Mouse (Mus musculus) c-Kit-positive CD71-negative TER-119-negative erythroid progenitor cells, embryonic 14.5 days (primary cell): ENCODE results near the gene Suz12.
A peak's percentile ranks its signal among the peaks of the same experiment; 100 is the strongest.
"Not testable (repeated sequence)": the region's sequence is repeated elsewhere in the genome, so short reads cannot be mapped to it uniquely, and the experiment has no call there.

Experiments
- DNase-seq: peaks from one replicate; pipeline ENCODE4 v3.0.0-alpha.2; 2013; ENCODE audit warnings: low read depth

Suz12 gene

GRCm38 (mm10) chr11:79992035-79992591 is 793 bp upstream of the Suz12 start:
- DNase-seq: no peak

DNA sequence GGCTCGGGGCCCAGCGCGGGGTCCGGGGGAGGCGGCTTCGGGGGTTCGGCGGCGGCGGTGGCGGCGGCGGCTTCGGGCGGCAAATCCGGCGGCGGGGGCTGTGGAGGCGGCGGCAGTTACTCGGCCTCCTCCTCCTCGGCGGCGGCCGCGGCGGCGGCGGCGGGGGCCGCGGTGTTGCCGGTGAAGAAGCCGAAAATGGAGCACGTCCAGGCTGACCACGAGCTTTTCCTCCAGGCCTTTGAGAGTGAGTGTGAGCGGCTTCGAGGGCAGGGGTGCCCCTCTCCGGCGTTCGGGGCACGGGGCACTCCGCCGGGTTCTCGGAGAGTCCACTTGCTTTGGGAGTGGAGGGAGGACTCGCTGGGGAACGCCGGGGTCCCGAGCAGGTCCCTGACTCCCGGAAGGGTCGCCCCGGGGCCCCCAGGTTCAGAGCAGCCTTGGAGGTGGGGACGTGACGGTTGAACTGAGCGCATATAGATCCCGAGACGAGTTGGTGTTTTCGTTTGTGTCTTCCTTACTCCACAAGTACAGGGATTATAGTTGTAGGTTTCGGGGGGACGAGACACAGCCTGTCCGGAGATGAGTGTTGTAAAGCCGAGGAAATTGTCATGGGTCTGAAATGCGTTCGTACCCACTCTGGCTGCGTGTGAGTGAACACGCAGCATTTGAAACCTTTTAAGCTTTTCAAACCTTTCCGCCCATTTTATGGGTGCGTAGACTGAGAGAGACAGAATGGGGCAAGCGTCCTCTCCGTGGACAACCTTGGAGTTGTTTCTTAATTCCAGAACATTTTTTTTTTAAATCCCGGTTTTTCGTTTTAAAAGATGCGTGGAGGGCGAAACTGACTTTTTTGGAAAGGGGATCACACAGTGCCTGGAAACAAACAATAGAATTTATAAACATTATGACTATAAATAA is 707 bp downstream of the Suz12 start:
- no peak for DNase-seq

GRCm38 (mm10) chr11:79994271-79994988 is 1.5 kb downstream of the Suz12 start:
- no peak for DNase-seq

DNA sequence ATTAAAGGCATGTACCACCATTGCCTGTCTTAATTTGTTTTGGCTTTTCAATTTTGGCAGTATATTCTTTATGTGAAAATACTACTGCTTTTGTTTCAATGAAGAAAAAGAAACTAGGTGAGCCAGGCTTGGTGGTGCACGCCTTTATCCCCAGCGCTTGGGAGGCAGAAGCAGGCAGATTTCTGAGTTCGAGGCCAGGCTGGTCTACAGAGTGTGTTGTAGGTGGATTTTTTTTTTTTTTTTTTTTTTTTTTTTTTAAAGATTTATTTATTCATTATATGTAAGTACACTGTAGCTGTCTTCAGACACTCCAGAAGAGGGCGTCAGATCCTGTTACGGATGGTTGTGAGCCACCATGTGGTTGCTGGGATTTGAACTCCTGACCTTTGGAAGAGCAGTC is 23.6 kb downstream of the Suz12 start:
- DNase-seq: not testable (repeated sequence)

GRCm38 (mm10) chr11:80019792-80020191 is 26.9 kb downstream of the Suz12 start:
- DNase-seq: no peak

DNA sequence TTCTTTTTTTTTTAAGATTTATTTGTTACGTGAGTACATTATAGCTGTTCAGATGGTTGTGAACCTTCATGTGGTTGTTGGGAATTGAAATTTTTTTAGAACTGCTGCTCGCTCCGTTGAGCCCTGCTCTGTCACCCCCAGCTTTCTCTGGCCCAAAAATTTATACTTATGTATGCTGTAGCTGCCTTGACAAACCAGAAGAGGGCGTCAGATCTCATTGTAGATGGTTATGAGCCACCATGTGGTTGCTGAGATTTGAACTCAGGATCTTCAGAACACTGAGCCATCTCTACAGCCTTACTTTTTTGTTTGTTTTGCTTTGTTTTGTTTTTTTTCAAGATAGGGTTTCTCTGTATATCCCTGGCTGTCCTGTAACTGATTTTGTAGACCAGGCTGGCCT is 28.4 kb downstream of the Suz12 start:
- DNase-seq: no peak

GRCm38 (mm10) chr11:80037495-80037894 is 44.6 kb downstream of the Suz12 start:
- DNase-seq: no peak

GRCm38 (mm10) chr11:80042615-80043418 is 49.9 kb downstream of the Suz12 start:
- DNase-seq: peak; percentile 43

- DNase-seq: no peak
Measured at GRCm38 (mm10) chr11:80043419-80043817, 50.5 kb downstream of the Suz12 start.

DNA sequence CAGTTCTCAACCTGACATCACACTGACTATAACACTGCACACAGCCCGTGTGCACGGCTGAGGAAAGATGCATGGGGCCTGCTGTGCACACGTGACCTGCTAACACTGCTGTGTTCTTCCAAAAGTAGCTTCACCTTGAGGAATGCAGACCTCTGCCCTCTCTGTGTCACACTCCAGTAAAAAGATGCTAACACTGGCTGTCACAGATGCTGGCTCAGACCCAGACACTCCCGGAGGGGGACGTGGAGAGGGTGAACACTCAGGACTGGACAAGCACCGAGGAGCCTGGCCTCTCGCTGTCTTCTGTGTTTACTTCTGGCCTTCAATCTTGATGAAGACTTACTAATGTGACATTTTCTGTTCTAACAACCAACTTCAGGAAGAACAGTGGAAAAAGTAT is 54.0 kb downstream of the Suz12 start:
- no peak for DNase-seq

DNA sequence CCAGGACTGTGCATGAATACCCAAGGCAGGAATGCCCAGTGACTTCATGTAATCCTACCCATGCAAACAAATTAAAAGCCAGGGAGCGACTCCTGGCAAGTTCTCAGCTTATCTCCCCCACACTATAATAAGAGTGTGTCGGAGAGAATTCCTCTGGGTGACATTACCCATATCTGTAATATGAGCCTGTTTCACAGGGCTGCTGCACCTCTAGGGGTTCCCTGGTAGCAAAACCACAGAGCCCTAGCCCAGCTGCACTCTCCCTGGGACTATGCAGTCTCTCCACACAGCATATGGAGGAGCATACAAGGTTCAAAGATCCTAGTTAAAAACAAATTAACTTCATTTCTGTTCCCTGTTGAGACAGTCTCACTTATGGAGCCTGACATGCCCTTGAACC is 57.2 kb downstream of the Suz12 start:
- no peak for DNase-seq

DNA sequence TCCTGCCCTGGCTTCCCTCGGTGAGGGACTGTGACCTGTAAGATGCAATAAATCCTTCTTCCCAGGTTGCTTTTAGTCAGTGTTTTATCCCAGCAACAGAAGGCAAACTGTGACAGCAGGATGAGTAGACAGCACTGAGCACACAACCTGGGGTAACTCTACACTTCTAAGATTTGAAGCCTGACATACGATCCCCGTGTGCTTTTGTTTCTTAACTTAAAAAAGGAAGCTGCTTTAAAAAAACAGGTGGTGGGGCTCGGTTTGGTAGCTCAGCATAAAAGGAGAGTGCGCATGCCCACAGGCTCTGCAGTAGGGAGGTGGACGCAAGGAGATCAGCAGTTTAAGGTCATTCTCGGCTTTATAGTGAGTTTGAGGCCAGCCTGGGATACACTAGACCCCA is 59.5 kb downstream of the Suz12 start:
- no peak for DNase-seq

- DNase-seq: no peak
Measured at GRCm38 (mm10) chr11:80053171-80053570, 60.3 kb downstream of the Suz12 start.

GRCm38 (mm10) chr11:80054659-80055058 is 61.8 kb downstream of the Suz12 start:
- DNase-seq: no peak

DNA sequence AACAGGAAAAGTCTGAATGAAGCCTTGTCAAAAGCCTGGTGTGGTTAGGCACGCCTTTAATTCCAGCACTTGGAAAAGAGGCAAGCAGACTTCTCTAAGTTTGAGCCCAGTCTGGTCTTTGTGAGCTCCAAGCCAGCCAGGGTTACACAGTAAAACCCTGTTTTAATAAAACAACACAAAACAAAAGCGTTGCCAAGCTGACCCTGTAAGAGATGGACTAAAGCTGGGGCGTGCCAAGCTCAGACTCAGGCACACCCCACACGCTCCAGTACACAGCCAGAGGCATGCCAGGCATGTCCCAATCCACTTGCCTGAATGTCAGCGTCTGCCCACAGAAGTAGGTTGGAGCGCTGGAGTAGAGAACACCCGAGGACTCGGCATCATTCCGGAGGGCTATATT is 63.2 kb downstream of the Suz12 start:
- no peak for DNase-seq

- no peak for DNase-seq
Measured at GRCm38 (mm10) chr11:80062159-80062558, 69.3 kb downstream of the Suz12 start.

GRCm38 (mm10) chr11:80066373-80066772 is 73.5 kb downstream of the Suz12 start:
- DNase-seq: not testable (repeated sequence)

- no peak for DNase-seq
Measured at GRCm38 (mm10) chr11:80067558-80067957, 74.7 kb downstream of the Suz12 start.

GRCm38 (mm10) chr11:80069815-80070214 is 76.9 kb downstream of the Suz12 start:
- DNase-seq: no peak

- DNase-seq: no peak
Measured at GRCm38 (mm10) chr11:80071039-80071438, 78.1 kb downstream of the Suz12 start.

DNA sequence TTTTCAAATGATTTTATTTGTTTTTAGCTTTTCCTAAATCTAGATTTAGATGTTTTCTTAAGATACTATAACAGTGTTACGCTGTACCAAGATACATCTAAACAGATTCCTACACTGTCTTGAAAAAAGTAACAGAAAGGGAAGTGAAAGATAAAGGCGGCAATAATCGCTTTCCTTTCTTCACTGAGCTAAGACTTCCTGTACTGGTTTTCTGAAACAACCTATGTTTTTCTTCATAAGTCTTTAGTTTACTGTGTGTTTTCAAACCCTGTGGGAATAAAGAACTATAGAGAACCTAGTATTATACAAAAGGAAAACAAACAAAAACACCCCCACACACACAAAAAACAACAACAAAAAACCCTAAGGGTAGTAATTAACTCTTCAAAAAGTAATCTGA is 79.5 kb downstream of the Suz12 start:
- DNase-seq: no peak

GRCm38 (mm10) chr11:80075608-80076277 is 82.8 kb downstream of the Suz12 start:
- DNase-seq: no peak
